Mouse (Mus musculus): ENCODE results near the gene Ccdc163.
A peak's percentile ranks its signal among the peaks of the same experiment; 100 is the strongest.
"Not testable (repeated sequence)": the region's sequence is repeated elsewhere in the genome, so short reads cannot be mapped to it uniquely, and the experiment has no call there.

The Ccdc163 gene

DNA sequence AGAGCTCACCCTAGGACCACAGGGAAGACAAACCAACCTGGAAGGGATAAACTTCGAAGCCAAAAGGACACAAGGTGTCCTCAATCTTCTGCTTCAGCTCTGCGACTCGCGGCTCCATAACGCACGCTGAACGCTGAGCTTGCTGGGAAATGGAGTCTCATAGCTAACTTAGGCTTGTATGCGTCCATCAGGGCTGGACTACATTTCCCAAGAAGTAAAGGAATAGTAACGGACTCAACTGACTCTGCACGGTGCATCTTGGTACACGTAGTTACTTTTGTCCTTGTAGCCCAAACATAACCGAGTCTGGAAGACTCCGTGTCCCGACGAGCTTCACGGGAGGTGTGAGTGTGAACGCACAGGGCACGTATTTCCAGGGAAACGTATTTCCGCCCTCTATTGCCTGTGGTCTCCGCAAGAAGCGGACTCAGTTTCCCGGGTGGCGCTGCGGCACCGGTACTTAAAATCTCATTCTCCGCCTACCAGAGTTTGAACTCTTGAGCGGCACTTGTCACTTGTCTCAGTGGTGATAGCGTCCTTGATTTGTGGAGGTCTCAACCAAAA, at the start of gene Ccdc163, which contains the start of gene Mmachc:
Gene Ccdc163 (plus strand): TSS at position 309 of the 564 bp plus-strand sequence.
Gene Mmachc (minus strand): TSS at position 206 of the 564 bp plus-strand sequence.
- peak; percentile 99 for DNase-seq (ENCODE audit: low read depth)

DNA sequence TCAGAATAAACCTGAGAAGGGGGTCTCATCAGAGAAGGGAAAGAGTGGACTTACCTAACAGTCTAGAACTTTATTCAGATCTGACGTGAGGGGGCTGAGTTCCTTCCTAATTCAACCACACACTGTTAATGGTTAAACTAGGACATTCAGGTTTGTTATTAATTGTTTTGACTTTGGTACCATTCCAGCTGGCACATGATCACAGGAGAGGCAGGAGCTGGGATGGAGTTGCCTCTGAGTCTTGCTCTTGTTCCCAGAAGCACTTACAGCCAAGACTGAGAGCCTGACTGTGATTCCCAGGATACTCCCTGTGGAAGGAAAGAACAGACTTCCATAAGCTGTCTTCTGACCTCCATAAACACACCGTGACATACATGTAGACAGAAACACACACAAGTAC, 48.8 kb upstream of the Ccdc163 start:
- no peak for DNase-seq (ENCODE audit: low read depth)

DNA sequence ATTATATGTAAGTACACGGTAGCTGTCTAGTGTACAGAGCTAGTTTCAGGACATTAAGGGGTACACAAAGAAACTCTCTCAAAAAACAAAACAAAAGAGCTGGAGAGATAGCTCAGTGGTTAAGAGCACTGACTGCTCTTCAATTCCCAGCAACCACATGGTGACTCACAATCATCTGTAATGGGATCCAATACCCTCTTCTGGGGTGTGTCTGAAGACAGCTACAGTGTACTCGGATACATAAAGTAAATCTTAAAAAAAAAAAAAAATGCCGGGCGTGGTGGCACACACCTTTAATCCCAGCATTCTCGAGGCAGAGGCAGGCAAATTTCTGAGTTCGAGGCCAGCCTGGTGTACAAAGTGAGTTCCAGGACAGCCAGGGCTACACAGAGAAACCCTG, 48.4 kb upstream of the Ccdc163 start:
- DNase-seq (ENCODE audit: low read depth), result not testable (repeated sequence)

DNA sequence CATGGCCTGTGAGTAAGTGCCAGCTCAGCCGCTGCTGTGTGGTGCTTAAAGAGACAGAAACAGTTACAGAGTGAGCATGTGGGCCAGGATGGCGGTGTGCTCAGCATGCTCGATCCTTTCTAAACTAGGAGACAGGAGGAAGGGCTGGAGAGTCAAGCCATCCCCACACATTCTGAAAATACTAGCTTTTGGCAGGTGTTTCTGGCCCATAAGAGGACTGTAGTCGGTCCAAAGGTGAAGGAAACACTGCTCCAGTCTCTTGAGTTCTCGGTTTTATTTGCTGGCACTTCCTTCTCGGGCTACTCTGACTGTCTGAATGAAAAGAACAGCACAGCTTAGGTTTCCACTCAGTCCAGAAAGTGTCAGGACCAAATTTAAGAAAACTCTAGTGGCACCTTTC, 47.5 kb upstream of the Ccdc163 start:
- no peak for DNase-seq (ENCODE audit: low read depth)

DNA sequence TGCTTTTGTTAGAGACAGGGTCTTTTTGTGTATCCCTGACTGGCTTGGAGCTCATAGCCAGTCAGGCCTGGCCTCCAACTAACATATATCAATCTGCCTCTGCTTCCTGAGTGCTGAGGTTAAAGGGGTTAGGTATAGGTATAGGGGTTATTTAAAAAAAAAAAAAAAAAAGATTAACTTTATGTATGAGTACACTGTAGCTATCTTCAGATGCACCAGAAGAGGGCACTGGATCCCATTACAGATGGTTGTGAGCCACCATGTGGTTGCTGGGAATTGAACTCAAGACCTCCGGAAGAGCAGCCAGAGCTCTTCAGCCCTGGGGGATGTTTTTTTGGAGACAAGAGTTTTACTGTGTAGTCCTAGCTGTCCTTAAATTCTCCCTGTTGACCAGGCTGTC, 46.3 kb upstream of the Ccdc163 start:
- no peak for DNase-seq (ENCODE audit: low read depth)

DNA sequence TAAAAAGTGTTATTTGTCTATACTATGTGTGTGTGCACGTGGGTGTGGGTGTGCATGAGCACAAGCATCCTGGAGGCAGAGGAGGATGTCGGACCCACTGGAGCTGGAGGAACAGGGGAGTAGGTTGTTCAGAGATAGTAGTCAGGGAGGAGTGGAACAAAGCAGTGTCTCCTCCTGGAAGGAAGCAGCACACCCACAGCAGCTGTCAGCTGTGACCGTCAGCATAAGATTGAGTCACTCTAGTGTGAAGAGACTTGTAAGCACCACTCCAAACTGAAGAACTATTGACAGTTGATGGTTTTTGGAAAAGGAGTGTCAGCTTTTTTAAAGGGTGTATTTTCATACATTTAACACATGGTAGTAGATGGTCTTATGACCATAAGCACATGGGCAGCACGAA, 41.7 kb upstream of the Ccdc163 start:
- peak; percentile 42 for DNase-seq (ENCODE audit: low read depth)

DNA sequence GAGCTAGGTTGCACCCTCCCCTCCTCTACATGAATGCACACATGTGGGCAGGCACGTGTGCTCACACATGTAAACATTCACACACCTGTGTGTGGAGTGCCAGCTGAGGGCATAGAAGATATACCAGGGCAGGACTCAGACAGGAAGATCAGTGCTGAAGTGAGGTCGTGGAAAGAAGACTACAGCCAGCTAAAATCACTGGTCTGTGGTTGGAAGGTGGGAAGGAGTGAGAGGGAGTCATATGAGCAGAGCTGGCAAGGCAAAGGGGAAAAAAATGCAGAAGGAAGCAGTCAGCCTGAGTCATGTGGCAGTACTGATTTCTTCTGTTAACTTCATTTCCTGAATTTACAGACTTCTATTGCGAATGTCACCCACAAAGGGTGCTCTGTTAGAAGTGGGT, 40.2 kb upstream of the Ccdc163 start:
- peak; percentile 90 for DNase-seq (ENCODE audit: low read depth)

DNA sequence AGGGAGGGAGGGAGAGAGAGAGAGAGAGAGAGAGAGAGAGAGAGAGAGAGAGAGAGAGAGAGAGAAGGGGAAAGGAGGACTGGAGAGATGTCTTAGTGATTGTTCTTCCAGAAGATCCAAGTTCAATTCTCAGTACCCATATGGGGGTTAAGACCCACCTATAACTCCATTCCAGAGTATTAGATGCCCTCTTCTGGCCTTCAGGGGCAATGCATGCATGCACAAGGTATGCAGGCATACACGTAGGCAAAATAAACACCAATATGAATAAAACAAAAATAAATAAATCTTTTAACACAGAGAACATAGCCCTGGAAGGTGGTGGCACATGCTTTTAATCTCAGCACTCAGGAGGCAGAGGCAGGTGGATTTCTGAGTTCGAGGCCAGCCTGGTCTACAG, 39.0 kb upstream of the Ccdc163 start:
- DNase-seq (ENCODE audit: low read depth), result no peak

DNA sequence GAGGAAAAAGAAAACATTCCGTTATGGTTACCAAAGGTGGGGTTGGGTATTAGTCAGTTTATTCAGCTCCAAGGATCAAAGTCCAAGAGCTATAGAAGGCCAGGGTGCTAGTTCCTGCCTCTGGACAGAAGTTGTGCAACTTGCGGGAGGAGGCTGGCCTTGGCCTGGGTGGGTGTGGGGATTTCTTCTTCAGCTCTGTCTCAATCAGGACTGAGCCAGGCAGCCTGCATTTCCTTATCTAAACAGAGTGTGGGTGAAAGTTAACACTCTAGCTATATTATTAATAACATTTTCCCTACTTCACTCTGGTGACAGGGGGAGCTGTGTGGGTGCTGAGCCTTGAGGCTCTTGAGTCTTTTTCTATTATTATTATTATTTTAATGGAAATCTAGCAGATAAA, 35.5 kb upstream of the Ccdc163 start:
- DNase-seq (ENCODE audit: low read depth), result peak; percentile 94

DNA sequence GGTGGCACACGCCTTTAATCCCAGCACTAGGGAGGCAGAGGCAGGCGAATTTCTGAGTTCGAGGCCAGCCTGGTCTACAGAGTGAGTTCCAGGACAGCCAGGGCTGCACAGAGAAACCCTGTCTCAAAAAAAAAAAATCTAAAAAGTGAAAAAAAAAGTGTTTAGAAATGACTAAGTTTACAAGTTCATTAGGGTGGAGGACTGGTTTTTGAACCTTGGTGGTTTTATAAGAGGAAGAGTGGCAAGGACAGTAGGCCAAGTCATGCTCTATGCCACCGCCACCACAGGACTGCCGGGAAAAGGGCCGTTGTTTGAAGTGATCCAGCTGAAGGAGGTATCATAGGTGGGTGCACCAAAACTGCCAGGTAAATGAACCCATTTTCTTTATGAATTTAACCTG, 33.5 kb upstream of the Ccdc163 start:
- peak; percentile 60 for DNase-seq (ENCODE audit: low read depth)

DNA sequence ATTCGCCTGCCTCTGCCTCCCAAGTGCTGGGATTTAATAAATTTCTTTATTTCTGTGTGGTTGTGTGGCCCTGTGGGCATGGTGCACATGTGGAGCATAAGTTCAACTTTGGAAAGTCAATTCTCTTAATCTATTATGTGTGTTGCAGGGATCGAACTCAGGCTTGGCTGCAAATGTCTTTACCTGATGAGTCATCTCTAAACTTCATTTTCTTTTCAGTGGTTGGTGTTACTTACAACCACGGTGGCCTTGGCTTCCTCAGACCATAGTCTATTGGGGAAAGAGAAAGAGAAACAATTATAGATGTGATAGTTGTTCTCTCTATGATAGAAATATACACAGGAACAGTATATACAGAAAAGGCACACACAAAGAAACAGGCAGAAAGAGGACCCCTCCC, 32.3 kb upstream of the Ccdc163 start:
- DNase-seq (ENCODE audit: low read depth), result peak; percentile 58

DNA sequence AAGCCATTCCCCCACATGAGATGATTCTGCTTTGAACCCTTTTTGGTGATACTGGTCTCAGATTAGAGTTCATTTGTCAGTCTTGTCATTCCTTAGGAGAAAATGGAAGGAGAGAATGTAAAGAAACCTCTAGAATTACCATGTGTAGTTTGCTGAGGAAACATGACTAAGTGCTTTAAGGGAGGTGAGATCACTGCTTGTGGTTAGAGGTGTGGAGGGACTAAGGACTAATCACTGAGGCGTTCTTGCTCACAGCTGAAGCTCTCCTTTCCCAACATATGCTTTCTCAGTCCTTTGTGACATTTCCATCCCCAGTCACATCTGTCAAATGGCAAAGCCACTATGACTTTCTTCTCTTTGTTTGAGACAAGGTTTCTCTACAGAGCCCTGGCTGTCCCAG, 30.5 kb upstream of the Ccdc163 start:
- peak; percentile 75 for DNase-seq (ENCODE audit: low read depth)

DNA sequence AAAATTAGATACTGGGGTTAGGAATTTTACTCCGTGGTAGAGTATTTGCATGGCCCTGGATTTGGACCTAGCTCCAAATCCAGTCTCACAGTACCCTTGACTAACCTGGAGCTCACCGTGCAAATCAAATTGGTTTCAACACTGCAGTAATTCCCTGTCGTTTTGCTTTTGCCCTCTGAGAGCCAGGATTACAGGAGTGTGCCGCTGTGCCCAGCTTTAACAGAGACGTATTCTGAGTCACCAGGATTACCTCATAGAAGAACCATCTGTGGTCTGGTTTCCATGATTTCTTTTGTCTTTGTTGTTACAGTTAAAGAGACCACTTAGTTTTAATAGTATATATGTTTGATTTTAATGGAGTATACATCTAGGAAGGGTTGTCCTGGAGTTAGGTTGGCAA, 29.2 kb upstream of the Ccdc163 start:
- DNase-seq (ENCODE audit: low read depth), result peak; percentile 47

DNA sequence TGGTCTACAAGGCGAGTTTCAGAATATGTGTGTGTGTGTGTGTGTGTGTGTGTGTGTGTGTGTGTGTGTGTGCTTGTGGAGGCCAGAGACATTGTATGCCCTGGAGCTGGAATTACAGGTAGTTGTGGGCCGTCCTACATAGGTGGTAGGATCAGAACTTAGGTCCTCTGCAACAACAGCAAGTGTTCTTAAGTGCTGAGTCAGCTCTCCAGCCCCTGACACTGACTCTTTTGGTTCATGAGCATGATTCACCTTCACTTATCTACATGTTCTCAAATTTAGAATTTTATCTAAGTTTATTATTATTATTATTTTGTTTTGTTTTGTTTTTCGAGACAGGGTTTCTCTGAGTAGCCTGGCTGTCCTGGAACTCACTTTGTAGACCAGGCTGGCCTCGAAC, 27.8 kb upstream of the Ccdc163 start:
- not testable (repeated sequence) for DNase-seq (ENCODE audit: low read depth)

DNA sequence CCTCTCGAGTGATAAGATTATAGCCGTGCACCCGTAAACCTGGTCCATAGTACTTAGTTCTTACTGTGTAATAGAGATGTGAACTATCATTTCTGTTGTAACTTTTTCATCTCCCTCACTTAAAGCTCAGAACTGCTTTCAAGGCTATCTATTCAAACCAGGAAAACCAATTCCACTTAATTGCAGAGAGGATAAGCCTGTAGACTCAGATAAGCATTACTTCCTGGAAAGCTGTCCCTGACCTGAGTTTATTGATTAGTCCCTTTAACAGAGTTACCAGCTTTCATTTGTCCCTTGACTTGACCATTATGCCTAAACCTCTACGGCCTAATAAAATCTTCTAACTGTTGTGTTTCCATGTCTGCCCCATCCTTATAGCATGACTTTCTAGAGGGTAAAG, 24.4 kb upstream of the Ccdc163 start:
- DNase-seq (ENCODE audit: low read depth), result peak; percentile 44

DNA sequence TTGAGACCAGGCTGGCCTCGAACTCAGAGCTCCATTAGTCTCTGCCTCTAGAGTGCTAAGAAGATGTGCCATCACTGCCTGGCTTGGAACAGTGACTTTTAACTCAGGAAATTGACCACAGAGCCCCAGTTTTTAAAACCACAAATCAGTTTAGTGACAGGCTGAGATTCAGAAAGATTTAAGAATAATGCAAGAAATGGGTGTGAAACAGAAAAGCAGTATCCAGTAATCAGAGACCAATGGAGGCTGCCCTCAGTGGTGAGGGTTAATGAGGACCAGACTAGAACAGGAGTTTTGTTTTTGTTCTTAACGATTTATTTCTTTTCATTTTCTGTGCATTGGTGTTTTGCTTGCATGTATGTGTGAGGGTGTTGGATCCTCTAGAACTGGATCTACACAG, 23.6 kb upstream of the Ccdc163 start:
- peak; percentile 38 for DNase-seq (ENCODE audit: low read depth)

DNA sequence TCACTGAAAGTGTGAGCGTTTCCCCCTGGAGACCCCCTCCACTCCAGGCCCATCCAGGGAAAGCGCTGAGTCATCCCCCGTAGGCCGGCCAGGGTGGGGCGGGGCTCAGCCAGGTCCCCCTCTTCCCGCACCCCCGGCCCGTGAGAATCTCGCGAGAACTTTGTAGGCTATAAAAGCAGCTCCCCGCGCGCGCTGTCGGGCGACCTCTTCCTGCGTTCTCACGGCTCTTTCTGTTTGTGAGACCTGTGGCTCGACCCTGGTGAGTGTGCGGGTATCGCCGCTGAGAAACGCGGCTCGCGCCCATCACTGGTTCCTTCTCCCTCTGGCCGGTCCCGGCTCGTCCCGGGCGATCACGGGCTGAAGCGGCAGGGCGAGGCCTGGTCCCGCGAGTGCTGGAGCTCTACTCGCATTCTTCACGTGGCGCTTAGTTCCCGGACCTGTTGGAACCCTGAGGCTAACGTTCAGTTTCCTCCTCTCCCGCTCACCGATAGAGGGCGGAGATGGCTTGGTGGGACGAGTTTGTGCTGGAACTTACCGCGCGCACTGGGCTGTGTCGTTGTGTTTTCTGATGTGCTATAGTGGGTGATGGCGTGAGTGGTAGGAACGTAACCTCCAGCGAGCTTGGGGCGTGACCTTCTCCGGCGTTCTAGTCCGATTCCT, 22.8 kb upstream of the Ccdc163 start, which contains the start of gene Prdx1:
Gene Prdx1 (plus strand): TSS at position 143 of the 660 bp plus-strand sequence.
- peak; percentile 94 for DNase-seq (ENCODE audit: low read depth)

DNA sequence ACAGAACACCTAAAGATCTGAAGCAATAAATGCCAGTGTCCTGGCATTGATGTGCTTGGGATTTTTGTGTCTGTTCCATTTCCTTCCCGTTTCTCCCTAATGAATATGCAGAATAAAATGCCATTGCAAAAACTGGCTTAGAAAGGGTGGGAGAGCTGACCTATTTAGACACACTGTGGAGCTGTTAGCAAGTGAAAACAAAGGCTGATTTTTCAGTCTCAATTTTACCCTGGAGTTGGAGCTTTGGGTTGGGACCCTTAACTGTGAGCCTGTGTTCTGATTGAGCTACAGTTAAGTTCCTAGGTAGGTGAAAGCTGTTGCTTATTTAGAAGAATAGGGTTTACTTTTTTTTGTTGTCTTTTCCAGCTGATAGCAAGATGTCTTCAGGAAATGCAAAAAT, 21.3 kb upstream of the Ccdc163 start:
- no peak for DNase-seq (ENCODE audit: low read depth)

DNA sequence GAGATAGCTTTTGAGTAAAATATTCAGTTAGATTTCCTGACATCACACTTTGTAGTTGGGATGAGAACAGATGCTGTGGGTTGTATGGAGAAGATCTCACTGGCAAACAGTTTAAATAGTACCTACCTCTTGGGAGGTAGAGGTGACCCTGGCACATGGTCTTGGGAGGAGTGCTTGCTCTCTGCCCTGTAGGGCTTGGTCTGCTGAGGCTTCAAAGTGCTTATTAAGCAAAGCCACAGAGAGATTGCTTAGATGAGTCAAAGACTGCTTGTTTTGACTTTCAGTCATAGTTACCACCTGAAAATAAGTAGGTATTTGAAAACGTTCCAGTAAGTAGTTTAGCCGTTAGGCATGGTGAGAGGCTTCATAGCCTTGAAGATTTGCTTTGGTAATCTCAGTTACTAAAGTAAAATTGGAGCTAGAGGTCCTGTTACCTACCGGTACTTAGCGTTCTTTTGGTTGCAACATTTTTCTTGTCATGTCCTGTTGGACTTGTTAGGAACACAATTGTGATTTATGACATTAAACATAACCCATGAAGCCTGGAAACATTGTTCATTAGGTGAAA, 18.9 kb upstream of the Ccdc163 start:
- no peak for DNase-seq (ENCODE audit: low read depth)

DNA sequence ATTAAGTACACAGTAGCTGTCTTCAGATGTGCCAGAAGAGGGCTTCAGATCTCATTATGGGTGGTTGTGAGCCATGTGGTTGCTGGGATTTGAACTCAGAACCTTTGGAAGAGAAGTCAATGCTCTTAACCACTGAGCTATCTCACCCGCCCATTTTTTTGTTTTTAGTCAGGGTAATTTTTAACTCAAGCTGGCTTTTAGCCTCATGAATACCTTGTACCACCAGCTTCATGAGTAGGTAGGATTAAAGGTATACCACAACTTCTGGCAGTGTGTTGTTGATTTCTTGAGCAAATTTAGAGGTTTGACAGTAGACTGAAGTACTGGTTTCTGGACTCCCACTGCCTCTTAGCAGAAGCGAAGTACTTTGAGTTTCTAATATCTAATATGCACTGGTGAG, 16.2 kb upstream of the Ccdc163 start:
- no peak for DNase-seq (ENCODE audit: low read depth)

DNA sequence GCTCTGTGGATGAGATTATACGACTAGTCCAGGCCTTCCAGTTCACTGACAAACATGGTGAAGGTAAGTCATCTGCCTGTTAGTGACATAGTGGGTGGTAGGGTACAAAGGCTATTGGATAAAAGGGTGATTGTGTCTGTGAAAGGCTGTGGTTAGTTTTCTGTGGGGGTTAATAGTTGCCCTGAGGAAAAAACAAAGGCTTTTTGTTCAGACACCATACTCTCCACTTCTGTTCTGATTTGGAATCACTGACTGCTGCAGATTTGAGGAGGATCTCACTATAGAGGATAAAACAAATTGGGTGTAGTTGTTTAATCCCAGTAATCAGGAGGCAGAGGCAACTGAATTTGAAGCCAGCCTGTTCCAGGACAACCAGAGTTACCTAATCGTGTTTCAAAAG, 14.5 kb upstream of the Ccdc163 start:
- DNase-seq (ENCODE audit: low read depth), result no peak

DNA sequence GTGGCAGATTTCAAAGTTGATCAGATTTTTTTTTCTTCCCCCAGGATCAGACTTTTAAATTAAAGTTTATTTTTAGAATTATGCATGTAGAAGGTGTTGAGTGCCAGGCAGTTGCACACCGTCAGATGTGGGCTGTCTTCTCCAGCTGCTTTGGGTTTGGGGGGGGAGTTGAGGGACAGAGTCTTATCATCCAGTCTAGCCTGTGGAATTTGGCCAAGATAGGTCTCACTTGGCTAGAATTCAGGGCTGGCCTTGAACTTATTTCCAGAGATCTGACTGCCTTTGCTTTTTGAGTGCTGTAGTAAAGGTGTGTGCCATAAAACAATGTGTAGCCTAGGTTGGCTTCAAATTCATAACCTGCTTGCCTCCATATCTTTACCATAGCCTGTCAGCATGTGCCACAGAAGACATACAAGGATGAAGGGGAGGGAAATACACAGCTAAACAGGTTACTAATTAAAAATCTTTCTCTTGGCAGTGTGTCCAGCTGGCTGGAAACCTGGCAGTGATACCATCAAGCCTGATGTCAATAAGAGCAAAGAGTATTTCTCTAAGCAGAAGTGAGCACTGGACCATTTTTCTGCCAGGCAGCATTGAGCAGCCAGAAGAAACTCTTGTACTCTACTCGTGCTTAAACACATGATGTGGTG, 9.5 kb upstream of the Ccdc163 start:
- DNase-seq (ENCODE audit: low read depth), result no peak

DNA sequence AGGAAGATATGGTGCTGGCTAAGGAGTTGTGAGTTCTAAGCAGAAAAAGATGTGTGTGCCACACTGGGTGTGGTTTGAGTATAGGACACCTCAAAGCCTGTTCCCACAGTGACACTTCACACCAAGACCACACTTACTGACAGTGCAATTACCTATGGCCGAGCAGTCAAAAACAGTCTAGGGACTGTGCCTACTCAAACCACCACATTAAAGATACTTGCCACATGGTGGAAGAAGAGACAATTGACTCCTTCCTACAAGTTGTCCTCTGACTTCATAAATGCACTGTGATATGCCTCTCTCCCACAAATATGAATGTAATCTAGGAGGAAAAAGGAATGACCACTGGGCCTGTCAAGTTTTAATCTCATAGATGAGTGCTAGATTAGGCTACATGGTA, 7.3 kb upstream of the Ccdc163 start:
- DNase-seq (ENCODE audit: low read depth), result no peak

Data from 416B (cell line).